Mouse (Mus musculus) Muller cell, postnatal 12 days (primary cell): ENCODE data around the gene Cfap99.

ENCODE experiments used
- DNase-seq: peaks from one replicate; pipeline ENCODE4 v3.0.0-alpha.2; 2015; ENCODE audit errors: inconsistent ontology term

Cfap99 gene

GRCm38 (mm10) chr5:34334081-34334480, 45.7 kb downstream of the Cfap99 start:
- DNase-seq: no peak

DNA sequence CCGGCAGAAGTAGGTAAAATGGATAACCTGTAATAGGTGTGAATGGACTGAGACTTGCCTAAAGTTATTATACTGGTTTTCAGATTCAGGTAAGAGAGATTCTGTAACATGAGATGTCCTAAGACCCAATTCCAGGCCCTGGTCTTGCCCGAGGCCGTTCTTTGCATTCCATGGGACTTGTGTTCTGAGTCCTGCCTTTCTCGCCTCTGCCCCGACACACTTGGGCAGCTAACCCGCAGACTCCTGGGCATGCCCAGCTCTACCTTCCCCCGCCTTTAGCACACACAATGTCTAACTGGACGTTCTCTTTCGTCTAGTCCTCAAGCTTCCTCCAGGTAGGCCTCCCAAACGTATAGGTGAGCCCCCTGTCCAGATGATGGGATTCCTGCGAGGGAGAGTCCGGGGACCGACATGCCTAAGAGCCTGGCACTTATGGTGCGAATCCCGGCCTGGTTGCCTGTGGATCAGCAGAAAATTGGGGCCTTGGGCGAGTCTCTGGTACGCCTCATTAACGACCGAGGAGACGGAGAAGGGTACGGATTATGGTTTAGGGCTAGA, 47.2 kb downstream of the Cfap99 start:
- DNase-seq: no peak

DNA sequence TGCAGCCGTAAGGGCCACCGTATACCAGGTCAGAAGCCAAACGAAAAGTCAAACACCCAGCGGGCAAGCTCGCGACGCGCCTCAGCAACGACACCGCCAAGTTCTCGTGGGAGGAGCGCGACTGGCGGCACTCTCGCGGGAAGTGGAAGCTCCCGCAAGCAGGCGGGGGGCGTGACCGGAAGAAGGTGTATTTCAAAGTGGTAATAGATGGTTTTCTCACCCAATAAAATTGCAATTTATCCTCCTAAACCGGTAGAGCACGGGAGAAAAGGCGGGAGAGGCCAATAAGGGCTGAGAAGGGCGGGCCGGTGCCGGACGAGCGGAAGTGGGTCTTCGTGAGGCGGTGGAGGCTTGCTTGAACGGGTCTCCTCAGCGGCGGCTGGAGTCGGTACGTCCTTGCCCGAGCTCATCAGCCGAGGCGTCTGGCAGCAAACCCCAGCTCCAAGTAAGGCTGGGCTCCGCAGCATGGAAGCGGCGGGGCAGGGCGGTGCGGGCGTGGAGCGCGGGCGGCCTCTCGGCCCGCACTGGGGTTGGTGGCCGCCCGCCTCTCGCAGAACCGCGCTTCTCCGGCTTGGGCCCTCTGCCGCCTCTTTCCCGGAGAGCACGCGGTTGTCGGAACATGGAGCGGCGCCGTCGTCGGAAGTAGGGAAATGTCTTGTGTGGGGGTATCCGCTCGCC, 47.8 kb downstream of the Cfap99 start, which contains the start of gene Rnf4:
TSS of gene Rnf4 (plus strand) at position 193 of the 678 bp plus-strand sequence.
- DNase-seq: peak; percentile 99

GRCm38 (mm10) chr5:34336775-34337450, 48.5 kb downstream of the Cfap99 start:
- DNase-seq: peak; percentile 85

GRCm38 (mm10) chr5:34340246-34340645, 51.8 kb downstream of the Cfap99 start:
- DNase-seq: no peak

- DNase-seq: no peak
Observed at GRCm38 (mm10) chr5:34352084-34352631, 63.8 kb downstream of the Cfap99 start.

- DNase-seq: no peak
Observed at GRCm38 (mm10) chr5:34360261-34360660, 71.9 kb downstream of the Cfap99 start.

- DNase-seq: no peak
Observed at GRCm38 (mm10) chr5:34363115-34363514, 74.7 kb downstream of the Cfap99 start.

DNA sequence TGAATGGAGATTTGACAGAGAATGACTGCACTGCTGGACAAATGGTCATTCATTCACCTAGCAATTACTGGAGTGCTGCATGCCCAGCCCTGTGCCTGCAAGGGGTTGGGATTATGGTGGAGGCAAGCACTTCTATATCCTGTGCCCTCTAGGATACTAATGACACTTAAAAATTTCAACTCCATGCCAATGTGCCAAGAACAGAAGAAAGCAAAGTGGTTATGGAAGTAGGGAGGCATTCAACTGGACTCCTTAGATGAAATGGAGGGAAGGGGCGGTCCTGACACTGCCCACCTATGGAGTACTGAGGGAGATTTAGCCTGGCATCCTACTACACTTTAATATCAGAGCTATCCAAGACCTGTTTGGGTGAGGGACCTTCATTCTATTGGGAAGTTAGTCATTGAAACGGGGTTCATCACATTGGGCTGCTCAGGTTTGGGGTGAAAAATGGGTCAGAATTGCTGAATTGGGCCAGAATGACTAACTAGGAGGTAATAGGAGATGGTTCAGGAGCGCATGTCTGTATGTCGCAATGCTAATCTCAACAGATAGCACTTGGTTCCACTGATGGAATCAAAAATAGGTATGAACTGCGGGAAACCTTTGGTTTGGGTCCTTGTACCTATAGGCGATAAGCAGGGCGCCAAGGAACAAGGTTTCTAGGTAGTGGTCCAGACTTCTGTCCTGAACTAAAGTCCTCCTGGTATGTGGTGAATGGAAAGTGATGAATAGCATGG, 80.3 kb downstream of the Cfap99 start:
- DNase-seq: peak; percentile 10

DNA sequence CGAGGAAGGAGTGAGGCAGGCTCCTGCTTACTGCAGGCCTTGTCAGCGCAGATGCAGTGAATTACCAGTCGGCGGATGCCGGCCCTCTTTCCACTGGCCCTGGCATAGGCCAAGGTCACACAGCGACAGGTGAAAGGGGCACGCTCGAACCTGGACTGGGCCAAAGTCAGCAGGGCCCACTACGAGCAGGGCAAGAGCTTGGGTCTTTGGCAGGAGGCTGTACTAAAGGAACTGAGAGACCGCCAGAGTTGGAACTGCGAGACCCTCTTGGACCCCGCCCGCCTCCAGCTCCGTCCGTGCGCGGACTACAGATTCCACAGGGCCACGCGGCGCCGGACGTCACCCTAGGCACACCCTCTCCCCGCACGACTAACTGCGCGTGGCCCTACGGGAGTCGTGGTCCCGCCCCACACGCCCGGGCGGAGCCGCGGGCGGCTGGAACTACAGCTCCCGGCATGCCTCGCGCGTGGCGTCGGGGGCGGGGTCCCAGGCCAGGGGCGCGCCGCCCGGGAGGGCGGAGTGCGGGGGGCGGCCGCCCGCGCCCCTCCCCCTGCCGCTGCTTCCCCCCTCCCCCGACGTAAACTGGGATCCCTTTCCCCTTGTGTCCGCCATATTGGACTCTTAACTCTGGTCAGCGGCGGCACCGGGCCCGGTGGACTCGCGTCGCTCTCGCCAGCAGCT, 81.1 kb downstream of the Cfap99 start, which contains the start of gene Fam193a:
TSS of gene Fam193a (plus strand) at position 593 of the 681 bp plus-strand sequence.
- DNase-seq: peak; percentile 98

DNA sequence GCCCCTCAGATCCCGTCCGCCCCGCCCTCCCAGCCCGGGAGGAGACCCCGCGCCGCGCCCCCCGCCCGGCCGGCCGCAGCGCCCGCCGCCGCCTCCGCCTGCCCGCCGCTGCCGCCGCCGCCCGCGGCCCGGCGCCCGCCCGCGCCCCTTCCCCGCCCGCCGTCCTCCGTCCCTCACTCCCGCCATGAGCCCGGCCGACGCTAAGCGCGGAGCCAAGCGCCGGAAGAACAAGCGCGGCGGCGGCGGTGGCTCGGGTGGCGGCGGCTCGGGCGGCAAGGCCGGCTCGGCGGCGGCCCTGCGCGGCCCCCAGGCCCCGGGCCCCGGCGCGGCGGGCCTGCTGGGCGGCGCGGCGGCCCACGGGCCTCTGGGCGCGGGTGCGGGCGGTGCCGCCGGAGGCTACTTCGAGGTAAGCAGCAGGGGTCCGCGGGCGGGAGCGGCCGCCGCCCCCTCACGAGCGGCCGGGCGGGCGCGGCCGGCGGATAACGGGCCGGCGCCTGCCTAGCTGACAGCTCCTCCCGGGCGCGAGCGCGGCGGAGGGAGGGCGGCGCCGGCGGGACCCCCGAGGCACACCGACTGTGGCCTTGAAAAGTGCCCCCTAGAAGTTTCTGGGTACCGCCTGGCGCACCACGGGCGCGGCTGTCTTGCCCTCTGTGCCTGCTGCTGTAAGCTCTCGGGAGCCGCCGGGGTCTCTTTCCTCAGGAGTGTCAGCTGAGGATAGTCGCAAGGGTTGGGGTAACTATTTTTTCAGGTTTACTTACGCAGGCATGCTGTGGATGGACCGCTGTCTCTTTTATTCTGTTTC, 81.8 kb downstream of the Cfap99 start:
- DNase-seq: peak; percentile 54

DNA sequence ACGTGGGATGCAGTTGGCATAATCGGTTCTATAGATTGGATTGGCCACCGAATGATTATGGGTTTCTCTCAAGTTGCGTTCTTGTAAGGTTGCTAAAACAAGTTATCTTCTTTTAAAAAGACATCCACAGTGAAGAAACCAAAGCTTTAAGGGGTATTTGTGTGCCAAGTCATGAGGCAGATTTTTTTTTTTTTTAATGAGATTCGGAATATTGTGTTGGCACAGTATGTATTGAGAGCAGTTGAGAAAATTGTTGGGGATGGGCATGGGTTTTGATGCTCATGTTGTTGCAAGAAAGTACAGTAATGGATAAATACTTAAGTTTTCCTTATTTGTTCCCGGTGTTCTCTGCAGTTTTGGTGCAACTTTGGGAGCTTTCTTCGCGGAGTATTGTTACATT, 82.4 kb downstream of the Cfap99 start:
- DNase-seq: peak; percentile 22

- no peak for DNase-seq
Observed at GRCm38 (mm10) chr5:34372141-34372540, 83.7 kb downstream of the Cfap99 start.

DNA sequence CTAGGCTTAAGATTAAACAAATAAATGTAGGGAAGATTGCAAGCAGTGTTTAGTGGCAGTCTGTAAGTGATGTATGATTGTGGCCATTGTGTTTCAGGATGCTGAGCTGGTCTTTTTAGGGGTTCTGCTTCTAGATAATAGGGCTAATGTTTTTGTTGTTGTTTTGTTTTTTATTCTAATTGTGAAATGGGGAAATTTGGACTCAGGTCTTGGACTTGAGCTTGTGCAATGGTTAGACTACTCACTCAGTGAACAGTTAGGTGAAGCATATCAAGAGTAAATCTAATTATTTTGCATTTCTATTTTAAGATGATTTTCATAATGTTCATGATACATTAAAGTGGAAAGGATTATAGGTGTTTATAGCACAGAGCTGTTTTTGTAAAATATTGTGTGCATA, 84.1 kb downstream of the Cfap99 start:
- no peak for DNase-seq
